ENCODE assay signal across 27 mouse cellular contexts in the genomic region with DNA sequence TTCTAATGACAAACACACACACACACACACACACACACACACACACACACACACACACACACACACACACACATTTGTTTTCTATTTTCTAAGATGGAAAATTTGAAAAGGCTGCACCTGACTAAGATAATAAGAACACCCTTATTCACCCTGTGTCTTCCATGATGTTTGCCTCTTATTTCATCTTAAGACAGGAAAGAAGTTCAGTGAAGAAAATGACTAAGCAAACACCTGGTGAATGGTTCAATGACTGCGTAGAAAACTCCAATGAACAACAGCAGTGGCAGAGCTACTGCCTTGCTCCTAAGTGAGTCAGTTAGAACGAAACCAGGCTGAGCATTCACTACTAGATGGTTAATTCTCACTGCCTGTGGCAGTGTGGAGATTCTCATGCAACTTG.
"Had no signal": no experiment of that assay in that cellular context is flagged by ENCODE, and none has a peak within 500 bp of the region (broad histone marks: within the 10 kb centered on the region; RNA-seq: fewer than 3 reads in every experiment).

No protein-coding gene starts in this region.

- H3K4me2 ChIP-seq: heart, embryonic 12.5 days; hindbrain, embryonic 13.5 days; hindbrain, embryonic 15.5 days; intestine, embryonic 15.5 days; limb, embryonic 12.5 days; liver, embryonic 13.5 days; liver, embryonic 15.5 days had no signal

- ATAC-seq: hindbrain, postnatal 0 days; inflammation-experienced regulatory T-cells, adult 6 months; intestine, embryonic 15.5 days; intestine, postnatal 0 days had no signal

- H3K4me3 ChIP-seq: gastrocnemius, adult 2 months; heart, embryonic 10.5 days; heart, embryonic 12.5 days; hindbrain, embryonic 10.5 days; hindbrain, embryonic 13.5 days; hindbrain, embryonic 15.5 days; intestine, embryonic 15.5 days; layer of hippocampus, adult 2 months; left cerebral cortex, adult 2 months; limb, embryonic 10.5 days; limb, embryonic 12.5 days; liver, embryonic 13.5 days; liver, embryonic 15.5 days had no signal

- DNase-seq: gastrocnemius, adult 2 months; gastrocnemius, postnatal 10 days; gastrocnemius, postnatal 25 days; heart, adult 18-20 months; heart, postnatal 10 days; heart, postnatal 4 days; kidney, adult 18-20 months; kidney, adult 8-10 months; kidney, postnatal 10 days; kidney, postnatal 25 days; kidney, postnatal 4 days; liver; liver, embryonic 13.5 days had no signal

- H3K27ac ChIP-seq: gastrocnemius, adult 2 months; heart, embryonic 10.5 days; hindbrain, embryonic 10.5 days; hindbrain, embryonic 13.5 days; hindbrain, embryonic 15.5 days; hindbrain, postnatal 0 days; intestine, embryonic 15.5 days; layer of hippocampus, adult 2 months; left cerebral cortex, adult 2 months; limb, embryonic 10.5 days; limb, embryonic 12.5 days; liver, embryonic 13.5 days; liver, embryonic 15.5 days had no signal

- H3K9me3 ChIP-seq: heart, embryonic 10.5 days; heart, embryonic 12.5 days; hindbrain, embryonic 10.5 days; hindbrain, embryonic 13.5 days; hindbrain, embryonic 15.5 days; intestine, embryonic 15.5 days; limb, embryonic 10.5 days; limb, embryonic 12.5 days; liver, embryonic 13.5 days; liver, embryonic 15.5 days had no signal

- H3K27me3 ChIP-seq: heart, embryonic 12.5 days; hindbrain, embryonic 13.5 days; hindbrain, embryonic 15.5 days; intestine, embryonic 15.5 days; limb, embryonic 12.5 days; liver, embryonic 13.5 days; liver, embryonic 15.5 days had no signal

- H3K9ac ChIP-seq: heart, embryonic 12.5 days; hindbrain, embryonic 13.5 days; hindbrain, embryonic 15.5 days; intestine, embryonic 15.5 days; limb, embryonic 12.5 days; liver, embryonic 13.5 days; liver, embryonic 15.5 days had no signal

- H3K4me1 ChIP-seq: intestine, embryonic 15.5 days; limb, embryonic 10.5 days; limb, embryonic 12.5 days had no signal

- H3K36me3 ChIP-seq: heart, embryonic 10.5 days; heart, embryonic 12.5 days; hindbrain, embryonic 10.5 days; hindbrain, embryonic 13.5 days; hindbrain, embryonic 15.5 days; intestine, embryonic 15.5 days; limb, embryonic 10.5 days; limb, embryonic 12.5 days; liver, embryonic 13.5 days; liver, embryonic 15.5 days had no signal
